Mouse (Mus musculus) kidney, postnatal 0 days (tissue): ENCODE measurements around the gene Vps36. TPM values are rescaled to one million over a fixed set of nuclear protein-coding genes. Genes with fewer than 3 reads are reported as not detected.

Experiments used
- ATAC-seq: fragments of 200-750 bp; cut with Nextera tagmentation; replicated peaks from 2 replicates; pipeline ENCODE4 v1.8.0; 2017; ENCODE audit warnings: low read depth, moderate number of reproducible peaks, moderate TSS enrichment, moderate library complexity; ENCODE audit not compliant: low FRiP score
- DNase-seq: peaks from one replicate; pipeline ENCODE4 v3.0.0-alpha.2; 2016; ENCODE audit warnings: low spot score
- H3K27ac ChIP-seq: fragments of 300-500 bp; sonication (generic); 2 replicates; pipeline ENCODE4 v1.5.1; 2014; ENCODE audit warnings: mild to moderate bottlenecking
- H3K27me3 ChIP-seq: fragments of 300-500 bp; sonication (generic); 2 replicates; pipeline ENCODE4 v1.6.1; 2014; ENCODE audit warnings: low read length, mixed read lengths; ENCODE audit not compliant: insufficient read depth
- H3K36me3 ChIP-seq: fragments of 300-500 bp; sonication (generic); 2 replicates; pipeline ENCODE4 v1.6.1; 2014; ENCODE audit warnings: low read length, mixed read lengths; ENCODE audit not compliant: insufficient read depth
- H3K4me1 ChIP-seq: fragments of 300-500 bp; sonication (generic); replicated peaks from 2 replicates; pipeline ENCODE4 v1.6.1; 2014; ENCODE audit warnings: antibody characterized with exemption, low read length, mixed read lengths; ENCODE audit not compliant: insufficient read depth
- H3K4me2 ChIP-seq: fragments of 300-500 bp; sonication (generic); 2 replicates; pipeline ENCODE4 v1.6.1; 2014; ENCODE audit warnings: mild to moderate bottlenecking, low read length, moderate library complexity, mixed read lengths
- H3K4me3 ChIP-seq: fragments of 300-500 bp; sonication (generic); replicated peaks from 2 replicates; pipeline ENCODE4 v1.5.1; 2014; ENCODE audit warnings: low read depth, low read length
- H3K9ac ChIP-seq: fragments of 300-500 bp; sonication (generic); 2 replicates; pipeline ENCODE4 v1.6.1; 2014; ENCODE audit warnings: low read depth, low read length
- H3K9me3 ChIP-seq: fragments of 300-500 bp; sonication (generic); replicated peaks from 2 replicates; pipeline ENCODE4 v1.6.1; 2016; ENCODE audit warnings: low read length, inconsistent platforms, mixed read lengths
- CTCF ChIP-seq: IDR thresholded peaks from 2 replicates; pipeline ENCODE4 v1.5.1; 2016; ENCODE audit warnings: antibody characterized with exemption, low read depth, mild to moderate bottlenecking, moderate library complexity
- WGBS: fragments of 180-500 bp; shearing (Covaris S2); extraction: QIAGEN DNeasy Blood & Tissue Kit; methylation state at CpG from one replicate; pipeline ENCODE4 v1.1.7; 2014; 5-methylcytosine and 5-hydroxymethylcytosine counted together
- polyA plus RNA-seq: library from polyadenylated mRNA; unstranded; fragments of >200 nt; fragmentation: Nextera tagmentation; extraction: Ambion mirVana; gene quantifications from 2 replicates; pipeline ENCODE4 v1.2.1, GENCODE M21; 2015

Vps36 gene
- polyA plus RNA-seq, 1 experiment from 2014 or later, result 30.3 TPM

GRCm38 (mm10) chr8:22228621-22229020, 36.0 kb downstream of the Vps36 start:
- no peak for TF ChIP-seq CTCF
- WGBS, result 42% methylated on average over 7 of the region's 7 CpGs
- no peak for ATAC-seq
- no peaks in the 10 kb centered on the region for H3K36me3 ChIP-seq
- H3K27ac ChIP-seq, result peak overlapping the region; percentile 70
- peak overlapping the region; percentile 89 for H3K4me2 ChIP-seq
- H3K4me3 ChIP-seq, result peak overlapping the region; percentile 48
- DNase-seq, result peak; percentile 59
- no peaks in the 10 kb centered on the region for H3K9me3 ChIP-seq
- no peaks in the 10 kb centered on the region for H3K27me3 ChIP-seq
- no peaks in the 10 kb centered on the region for H3K4me1 ChIP-seq
- no peak overlapping the region for H3K9ac ChIP-seq

GRCm38 (mm10) chr8:22242986-22243385, 50.4 kb downstream of the Vps36 start:
- no peaks in the 10 kb centered on the region for H3K36me3 ChIP-seq
- H3K27ac ChIP-seq, result no peak overlapping the region
- ATAC-seq (no peak), DNase-seq (no peak)
- 88% methylated on average over 9 of the region's 9 CpGs for whole genome bisulfite sequencing
- H3K9me3 ChIP-seq, result no peaks in the 10 kb centered on the region
- H3K27me3 ChIP-seq, result no peaks in the 10 kb centered on the region
- no peak overlapping the region for H3K4me3 ChIP-seq
- no peaks in the 10 kb centered on the region for H3K4me1 ChIP-seq
- no peak overlapping the region for H3K4me2 ChIP-seq
- H3K9ac ChIP-seq, result no peak overlapping the region
- TF ChIP-seq CTCF, result no peak

GRCm38 (mm10) chr8:22245663-22246062, 53.1 kb downstream of the Vps36 start:
- no peak for DNase-seq
- ATAC-seq, result no peak
- no peak for TF ChIP-seq CTCF
- Histone ChIP-seq H3K4me3 (no peak overlapping the region), H3K27ac (no peak overlapping the region), H3K36me3 (no peaks in the 10 kb centered on the region), H3K4me1 (no peaks in the 10 kb centered on the region), H3K4me2 (no peak overlapping the region), H3K27me3 (no peaks in the 10 kb centered on the region), H3K9me3 (no peaks in the 10 kb centered on the region), H3K9ac (no peak overlapping the region)
- WGBS, result 72% methylated on average over 1 of the region's 1 CpGs

- H3K4me1 ChIP-seq, result no peaks in the 10 kb centered on the region
- DNase-seq (no peak), ATAC-seq (no peak)
- TF ChIP-seq CTCF, result no peak
- no peak overlapping the region for H3K27ac ChIP-seq
- H3K27me3 ChIP-seq, result no peaks in the 10 kb centered on the region
- H3K4me3 ChIP-seq, result no peak overlapping the region
- 90% methylated on average over 12 of the region's 12 CpGs for WGBS
- H3K9ac ChIP-seq, result no peak overlapping the region
- H3K4me2 ChIP-seq, result no peak overlapping the region
- H3K9me3 ChIP-seq, result no peaks in the 10 kb centered on the region
- H3K36me3 ChIP-seq, result no peaks in the 10 kb centered on the region
Measured at GRCm38 (mm10) chr8:22247956-22248355, 55.3 kb downstream of the Vps36 start.

- Histone ChIP-seq H3K4me1 (no peaks in the 10 kb centered on the region), H3K9ac (no peak overlapping the region), H3K9me3 (no peaks in the 10 kb centered on the region), H3K4me2 (no peak overlapping the region), H3K4me3 (no peak overlapping the region), H3K36me3 (no peaks in the 10 kb centered on the region), H3K27ac (no peak overlapping the region), H3K27me3 (no peaks in the 10 kb centered on the region)
- 72% methylated on average over 9 of the region's 9 CpGs for WGBS
- no peak for TF ChIP-seq CTCF
- DNase-seq (no peak), ATAC-seq (no peak)
Measured at GRCm38 (mm10) chr8:22249080-22249479, 56.5 kb downstream of the Vps36 start.

GRCm38 (mm10) chr8:22258946-22259450, 66.4 kb downstream of the Vps36 start:
- no peaks in the 10 kb centered on the region for H3K27me3 ChIP-seq
- no peak for TF ChIP-seq CTCF
- no peak overlapping the region for H3K4me2 ChIP-seq
- no peaks in the 10 kb centered on the region for H3K9me3 ChIP-seq
- H3K36me3 ChIP-seq, result no peaks in the 10 kb centered on the region
- no peak overlapping the region for H3K27ac ChIP-seq
- H3K4me1 ChIP-seq, result no peaks in the 10 kb centered on the region
- 87% methylated on average over 18 of the region's 18 CpGs for WGBS
- ATAC-seq (no peak), DNase-seq (no peak)
- H3K9ac ChIP-seq, result no peak overlapping the region
- no peak overlapping the region for H3K4me3 ChIP-seq

GRCm38 (mm10) chr8:22259531-22259930, 66.9 kb downstream of the Vps36 start:
- H3K9me3 ChIP-seq, result no peaks in the 10 kb centered on the region
- DNase-seq (peak; percentile 40), ATAC-seq (no peak; the same call in 1 of the 2 replicates)
- H3K9ac ChIP-seq, result no peak overlapping the region
- H3K36me3 ChIP-seq, result no peaks in the 10 kb centered on the region
- no peak for TF ChIP-seq CTCF
- H3K4me3 ChIP-seq, result no peak overlapping the region
- H3K4me1 ChIP-seq, result no peaks in the 10 kb centered on the region
- WGBS, result 77% methylated on average over 12 of the region's 12 CpGs
- H3K27me3 ChIP-seq, result no peaks in the 10 kb centered on the region
- no peak overlapping the region for H3K27ac ChIP-seq
- no peak overlapping the region for H3K4me2 ChIP-seq
